Mouse (Mus musculus) layer of hippocampus, adult 2 months (tissue): ENCODE data around the gene Eif2a. TPM values are rescaled to one million over a fixed set of nuclear protein-coding genes. Genes with fewer than 3 reads are reported as not detected.

Source experiments
- DNase-seq, 2 experiments: peaks; one replicate each; pipeline ENCODE4 v3.0.0; 2022; ENCODE audit warnings: low spot score in 2 of 2
- H3K27ac ChIP-seq: fragments of 200-600 bp; 2 replicates; pipeline ENCODE4 v1.8.1; 2022
- H3K4me3 ChIP-seq: fragments of 200-600 bp; 2 replicates; pipeline ENCODE4 v1.8.1; 2022; ENCODE audit warnings: mild to moderate bottlenecking
- CTCF ChIP-seq: fragments of 200-600 bp; conservative IDR thresholded peaks from 2 replicates; pipeline ENCODE4 v1.8.1; 2022; ENCODE audit warnings: antibody characterized with exemption, mild to moderate bottlenecking, moderate library complexity
- long read RNA-seq, 2 experiments: library from polyadenylated mRNA; stranded (forward); transcript quantifications; one replicate each; pipeline ENCODE4 v2.0.0; 2021; ENCODE audit warnings: borderline mapping rate in 2 of 2
- total RNA-seq, 2 experiments: library from RNA; stranded (reverse); gene quantifications; 2 replicates each; pipeline ENCODE4 v1.2.3; 2021

Gene Eif2a
- total RNA-seq: 10 to 100 TPM; 43.3 to 52.2 TPM
- long read RNA-seq, experiment 1, transcript Eif2a-201 (14 exons, 2,299 nt): major isoform, 13 of 22 reads
- long read RNA-seq, experiment 1, partial matches to known transcripts: 3 of 22 reads
- long read RNA-seq, experiment 1, other reads (novel, unspliced or antisense): 3 of 22 reads
- long read RNA-seq, experiment 2, transcript Eif2a-201 (14 exons, 2,299 nt): major isoform, 30 of 41 reads
- long read RNA-seq, experiment 2, partial matches to known transcripts: 5 of 41 reads
- long read RNA-seq, experiment 2, other reads (novel, unspliced or antisense): 5 of 41 reads

GRCm38 (mm10) chr3:58525652-58526407 lies at the start of gene Eif2a, which contains the start of gene Serp1:
Eif2a (plus strand) TSS chr3:58525821.
Serp1 (minus strand) TSS chr3:58525892.
- no peak for TF ChIP-seq CTCF
- DNase-seq: peak; percentile 99
- Histone ChIP-seq H3K27ac (peak within 1 kb of the TSS; percentile 96), H3K4me3 (peak within 1 kb of the TSS; percentile 99)

GRCm38 (mm10) chr3:58478755-58479455 lies 46.7 kb upstream of the Eif2a start:
- DNase-seq: no peak
- TF ChIP-seq CTCF: no peak
- H3K4me3 ChIP-seq: no peak overlapping the region
- H3K27ac ChIP-seq: no peak overlapping the region

GRCm38 (mm10) chr3:58485883-58486282 lies 39.7 kb upstream of the Eif2a start:
- DNase-seq: no peak
- no peak overlapping the region for H3K4me3 ChIP-seq
- TF ChIP-seq CTCF: peak; percentile 65
- no peak overlapping the region for H3K27ac ChIP-seq

GRCm38 (mm10) chr3:58487121-58487520 lies 38.5 kb upstream of the Eif2a start:
- Histone ChIP-seq H3K27ac (no peak overlapping the region), H3K4me3 (no peak overlapping the region)
- peak; percentile 54 for TF ChIP-seq CTCF
- no peak for DNase-seq

GRCm38 (mm10) chr3:58487999-58488775 lies 37.4 kb upstream of the Eif2a start:
- H3K27ac ChIP-seq: no peak overlapping the region
- H3K4me3 ChIP-seq: no peak overlapping the region
- no peak for DNase-seq
- TF ChIP-seq CTCF: peak; percentile 70

- Histone ChIP-seq H3K27ac (no peak overlapping the region), H3K4me3 (no peak overlapping the region)
- peak; percentile 31 to 33 for DNase-seq
- peak; percentile 82 for TF ChIP-seq CTCF
Observed at GRCm38 (mm10) chr3:58490787-58491186, 34.8 kb upstream of the Eif2a start.

- peak; percentile 12 to 56 for DNase-seq
- H3K27ac ChIP-seq: peak overlapping the region; percentile 54; the same call in 1 of the 2 replicates
- no peak overlapping the region for H3K4me3 ChIP-seq
- no peak for TF ChIP-seq CTCF
Observed at GRCm38 (mm10) chr3:58493621-58494020, 32.0 kb upstream of the Eif2a start.

- no peak overlapping the region for H3K4me3 ChIP-seq
- TF ChIP-seq CTCF: no peak
- no peak overlapping the region for H3K27ac ChIP-seq
- DNase-seq: no peak
Observed at GRCm38 (mm10) chr3:58501961-58502360, 23.7 kb upstream of the Eif2a start.

- H3K27ac ChIP-seq: no peak overlapping the region
- no peak for DNase-seq
- no peak overlapping the region for H3K4me3 ChIP-seq
- TF ChIP-seq CTCF: peak; percentile 42
Observed at GRCm38 (mm10) chr3:58503720-58504333, 21.8 kb upstream of the Eif2a start.

GRCm38 (mm10) chr3:58504676-58505075 lies 20.9 kb upstream of the Eif2a start:
- H3K4me3 ChIP-seq: no peak overlapping the region
- TF ChIP-seq CTCF: no peak
- H3K27ac ChIP-seq: no peak overlapping the region
- no peak for DNase-seq

GRCm38 (mm10) chr3:58508020-58508750 lies 17.4 kb upstream of the Eif2a start:
- DNase-seq: no peak
- no peak overlapping the region for H3K4me3 ChIP-seq
- no peak overlapping the region for H3K27ac ChIP-seq
- TF ChIP-seq CTCF: no peak
